Mouse (Mus musculus) thymus, adult 2 months (tissue): ENCODE measurements around the gene Cyp11a1. TPM values are rescaled to one million over a fixed set of nuclear protein-coding genes. Genes with fewer than 3 reads are reported as not detected.
A peak's percentile ranks its signal among the peaks of the same experiment; 100 is the strongest.

Experiments
- DNase-seq: peaks from one replicate; pipeline ENCODE4 v3.0.0; 2021
- H3K27ac ChIP-seq: fragments of 200-500 bp; 2 replicates; pipeline ENCODE4 v1.5.1; 2012; ENCODE audit warnings: low read length, control low read depth; ENCODE audit not compliant: control insufficient read depth, insufficient read depth
- H3K27me3 ChIP-seq: fragments of 200-500 bp; 2 replicates; pipeline ENCODE4 v1.6.1; 2012; ENCODE audit warnings: mild to moderate bottlenecking, low read length, moderate library complexity, mixed read lengths; ENCODE audit not compliant: control insufficient read depth, insufficient read depth
- H3K36me3 ChIP-seq: fragments of 200-500 bp; 2 replicates; pipeline ENCODE4 v1.6.1; 2012; ENCODE audit warnings: mild to moderate bottlenecking, low read length, moderate library complexity; ENCODE audit not compliant: control insufficient read depth, insufficient read depth
- H3K4me1 ChIP-seq: fragments of 200-500 bp; replicated peaks from 2 replicates; pipeline ENCODE4 v1.6.1; 2012; ENCODE audit warnings: low read length; ENCODE audit not compliant: control insufficient read depth, insufficient read depth
- H3K4me3 ChIP-seq: fragments of 200-500 bp; 2 replicates; pipeline ENCODE4 v1.5.1; 2012; ENCODE audit warnings: mild to moderate bottlenecking, low read length, control low read depth, moderate library complexity; ENCODE audit not compliant: control insufficient read depth, insufficient read depth
- CTCF ChIP-seq: fragments of 200-500 bp; IDR thresholded peaks from 2 replicates; pipeline ENCODE4 v1.5.1; 2012; ENCODE audit warnings: mild to moderate bottlenecking, control low read depth, low read length, moderate library complexity, borderline replicate concordance; ENCODE audit not compliant: control insufficient read depth, poor library complexity, insufficient read depth; ENCODE audit errors: extremely low read depth
- POLR2A ChIP-seq: fragments of 200-500 bp; IDR thresholded peaks from 2 replicates; pipeline ENCODE4 v1.6.1; 2012; ENCODE audit warnings: mild to moderate bottlenecking, low read length, control low read depth, moderate library complexity; ENCODE audit not compliant: control insufficient read depth, poor library complexity, insufficient read depth; ENCODE audit errors: extremely low read depth
- WGBS: fragments of 180-500 bp; shearing (Covaris S2); methylation state at CpG from one replicate; pipeline ENCODE4 v1.1.7; 2018; 5-methylcytosine and 5-hydroxymethylcytosine counted together
- polyA plus RNA-seq: library from polyadenylated mRNA; depleted of rRNA; stranded (reverse); fragments of >200 nt; gene quantifications from 2 replicates; pipeline ENCODE4 v1.2.3, GENCODE M21; 2012

Cyp11a1 gene
- polyA plus RNA-seq, 1 experiment, result 1.3 TPM

DNA sequence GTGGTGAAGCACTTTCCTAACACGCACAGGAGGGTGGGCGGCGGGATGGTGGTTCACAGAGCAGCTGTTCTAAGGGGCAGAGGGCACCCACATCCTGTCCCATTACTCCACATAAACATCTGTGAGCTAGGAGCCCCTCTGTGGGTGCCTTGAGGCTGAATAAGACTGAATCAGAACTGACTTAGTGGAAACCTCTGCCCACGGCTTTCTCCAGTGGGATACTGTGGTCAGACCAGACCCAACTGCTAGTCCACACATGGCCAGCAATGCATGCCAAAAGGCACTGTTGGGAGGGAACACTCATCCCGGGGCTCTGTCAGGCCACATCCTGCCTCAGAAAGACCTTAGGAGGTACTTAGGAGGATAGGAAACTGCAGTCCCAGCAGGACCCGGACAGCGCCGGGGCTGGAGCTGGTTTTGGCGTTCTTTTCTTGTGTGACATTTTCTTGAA is 34.0 kb upstream of the Cyp11a1 start:
- Histone ChIP-seq H3K27me3 (no peaks in the 10 kb centered on the region), H3K4me3 (peak overlapping the region; percentile 27), H3K36me3 (no peaks in the 10 kb centered on the region), H3K4me1 (peaks cover 77% of the 10 kb centered on the region), H3K27ac (peak overlapping the region; percentile 96)
- WGBS, result 2% methylated on average over 9 of the region's 9 CpGs
- TF ChIP-seq CTCF, result peak; percentile 16; the same call in 1 of the 2 replicates
- TF ChIP-seq POLR2A, result no peak
- DNase-seq, result peak; percentile 85

DNA sequence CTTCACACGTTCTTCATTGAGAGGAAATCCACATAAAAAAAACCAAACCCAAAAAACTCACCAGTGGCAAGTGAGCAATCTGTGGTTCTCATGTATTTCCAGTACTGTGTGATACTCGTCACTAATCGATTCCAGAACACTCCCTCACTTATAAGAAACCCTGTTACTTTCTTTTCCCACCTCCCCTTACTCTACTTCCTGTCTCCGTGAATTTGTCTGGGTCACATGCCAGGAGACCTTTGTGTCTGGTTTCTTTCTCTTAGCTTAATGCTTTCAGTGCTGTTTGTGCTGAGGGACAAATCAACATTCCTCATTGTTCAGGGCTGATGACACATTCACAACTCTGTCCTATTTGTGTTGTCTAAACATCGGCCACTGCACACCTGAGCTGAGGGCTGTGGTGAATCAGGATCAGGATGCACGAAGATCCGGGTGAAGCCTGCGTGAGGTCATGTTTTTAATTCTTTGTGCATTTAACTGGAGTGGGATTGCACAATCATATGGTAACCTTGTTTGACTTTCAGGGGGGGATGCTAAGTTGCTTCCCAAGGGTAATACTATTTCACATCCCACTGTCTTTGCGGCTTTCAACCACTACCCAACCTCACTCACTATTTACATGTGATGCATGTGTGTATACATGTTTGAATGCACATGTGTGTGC is 33.3 kb upstream of the Cyp11a1 start:
- Histone ChIP-seq H3K4me1 (peaks cover 70% of the 10 kb centered on the region), H3K27me3 (no peaks in the 10 kb centered on the region), H3K27ac (peak overlapping the region; percentile 96), H3K4me3 (no peak overlapping the region), H3K36me3 (no peaks in the 10 kb centered on the region)
- WGBS, result 50% methylated on average over 9 of the region's 9 CpGs
- no peak for TF ChIP-seq CTCF
- TF ChIP-seq POLR2A, result no peak
- no peak for DNase-seq

- no peak overlapping the region for H3K27ac ChIP-seq
Observed at GRCm38 (mm10) chr9:57973440-57974066, 32.7 kb upstream of the Cyp11a1 start.

GRCm38 (mm10) chr9:57974221-57974620 is 32.0 kb upstream of the Cyp11a1 start:
- Histone ChIP-seq H3K27ac (no peak overlapping the region), H3K27me3 (no peaks in the 10 kb centered on the region; the same call in 1 of the 2 replicates), H3K36me3 (no peaks in the 10 kb centered on the region), H3K4me3 (no peak overlapping the region), H3K4me1 (peaks cover 69% of the 10 kb centered on the region)
- WGBS, result 82% methylated on average over 5 of the region's 5 CpGs
- DNase-seq, result no peak
- TF ChIP-seq CTCF, result no peak

More at GRCm38 (mm10) chr9:57973440-57974066, 32.7 kb upstream of the Cyp11a1 start:
- no peaks in the 10 kb centered on the region for H3K36me3 ChIP-seq
- H3K4me3 ChIP-seq, result no peak overlapping the region
- 76% methylated on average over 6 of the region's 6 CpGs for WGBS
- no peak for TF ChIP-seq CTCF
- no peak for TF ChIP-seq POLR2A
- H3K4me1 ChIP-seq, result peaks cover 69% of the 10 kb centered on the region
- DNase-seq, result no peak
- H3K27me3 ChIP-seq, result no peaks in the 10 kb centered on the region; the same call in 1 of the 2 replicates

DNA sequence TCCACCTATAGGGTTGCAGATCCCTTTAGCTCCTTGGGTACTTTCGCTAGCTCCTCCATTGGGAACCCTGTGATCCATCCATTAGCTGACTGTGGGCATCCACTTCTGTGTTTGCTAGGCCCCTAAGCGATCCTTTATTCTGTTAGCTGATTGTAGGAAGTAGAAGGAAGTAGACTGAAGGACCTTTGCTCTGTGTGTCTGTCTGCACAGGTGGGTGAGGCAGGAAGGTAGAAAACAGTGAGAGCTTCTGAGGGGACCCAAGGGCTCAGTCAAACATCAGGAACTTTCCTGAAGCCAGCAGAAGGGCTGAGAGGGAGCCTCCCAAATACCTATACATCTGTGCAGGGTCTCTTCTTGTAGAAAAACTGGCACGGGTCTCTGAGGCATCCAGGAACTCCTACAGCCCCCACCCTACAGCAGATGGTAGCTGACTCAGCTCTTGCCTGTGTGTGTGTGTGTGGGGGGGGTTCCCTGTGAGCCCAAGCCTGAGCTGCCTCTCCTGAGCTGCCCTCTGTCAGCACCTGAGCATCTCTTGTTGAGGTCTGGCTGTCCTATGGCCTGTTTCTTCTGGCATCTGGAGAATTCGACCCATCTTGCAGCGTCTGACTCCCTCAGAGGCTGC is 30.9 kb upstream of the Cyp11a1 start:
- Histone ChIP-seq H3K4me3 (no peak overlapping the region), H3K27me3 (no peaks in the 10 kb centered on the region; the same call in 1 of the 2 replicates), H3K27ac (peak overlapping the region; percentile 71; the same call in 1 of the 2 replicates), H3K4me1 (peaks cover 69% of the 10 kb centered on the region), H3K36me3 (no peaks in the 10 kb centered on the region)
- DNase-seq, result peak; percentile 41
- WGBS, result 68% methylated on average over 5 of the region's 5 CpGs
- TF ChIP-seq POLR2A, result no peak
- no peak for TF ChIP-seq CTCF

DNA sequence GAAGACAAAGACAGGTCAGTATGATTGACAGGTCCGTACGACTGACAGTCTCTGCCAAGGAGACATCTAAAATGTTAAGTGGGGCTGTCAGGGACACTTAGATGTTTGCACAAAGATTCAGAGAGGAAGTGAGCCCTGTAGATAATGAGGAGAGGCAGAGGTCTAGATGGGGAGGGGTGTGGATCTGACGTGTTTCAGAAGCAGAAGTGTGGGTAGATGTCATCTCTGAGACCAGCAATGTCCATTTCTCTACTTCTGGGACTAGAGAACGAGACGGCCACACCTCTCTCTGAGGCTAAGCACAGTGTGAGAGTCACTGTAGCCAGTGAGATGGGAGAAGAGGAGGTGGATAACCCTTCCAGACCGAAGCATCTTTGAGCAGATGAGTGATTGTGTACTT is 28.2 kb upstream of the Cyp11a1 start:
- WGBS, result 61% methylated on average over 6 of the region's 6 CpGs
- Histone ChIP-seq H3K4me3 (no peak overlapping the region), H3K27ac (no peak overlapping the region; the same call in 1 of the 2 replicates), H3K27me3 (no peaks in the 10 kb centered on the region; the same call in 1 of the 2 replicates), H3K4me1 (peaks cover 63% of the 10 kb centered on the region), H3K36me3 (no peaks in the 10 kb centered on the region)
- no peak for DNase-seq
- no peak for TF ChIP-seq CTCF
- no peak for TF ChIP-seq POLR2A

DNA sequence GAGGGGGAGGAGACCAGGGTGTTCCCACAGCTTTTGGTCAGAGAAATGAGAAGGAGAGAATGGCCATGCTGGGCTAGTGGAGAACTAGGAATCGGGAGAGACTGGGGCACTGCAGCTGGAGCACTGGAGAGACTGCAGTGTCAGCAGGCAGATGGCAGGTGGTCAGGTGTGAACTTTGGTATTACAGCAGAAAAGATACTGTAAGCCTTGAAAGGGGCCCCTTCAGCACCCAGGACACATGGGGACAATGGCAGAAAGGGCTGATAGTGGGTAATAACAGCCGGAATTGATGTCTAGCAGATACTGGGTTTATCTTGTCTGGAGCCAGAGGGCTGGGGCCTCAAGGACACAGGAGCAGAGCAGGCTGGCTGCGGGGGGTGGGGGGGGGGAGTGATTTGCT is 27.4 kb upstream of the Cyp11a1 start:
- no peak for TF ChIP-seq POLR2A
- no peak for TF ChIP-seq CTCF
- 98% methylated on average over 3 of the region's 3 CpGs for WGBS
- Histone ChIP-seq H3K4me3 (no peak overlapping the region), H3K27ac (no peak overlapping the region), H3K4me1 (peaks cover 57% of the 10 kb centered on the region), H3K27me3 (no peaks in the 10 kb centered on the region; the same call in 1 of the 2 replicates), H3K36me3 (no peaks in the 10 kb centered on the region)
- no peak for DNase-seq
